Mouse (Mus musculus): ENCODE measurements around the gene Smpdl3b.

- TF ChIP-seq CTCF (IDR thresholded peaks at IDR 0.05; ENCODE audit: low read depth, low read length) (no peak), TAL1 (conservative IDR thresholded peaks at IDR 0.05; ENCODE audit: low read depth, low read length) (no peak)
Observed at GRCm38 (mm10) chr4:132780288-132780687, 23.2 kb upstream of the Smpdl3b start.
